Mouse (Mus musculus) C2C12 (cell line): ENCODE measurements at regions not wholly inside any gene's neighbourhood (a gene's known extent, or its start where the extent isn't known, plus 50 kb on each side); places are given as distances from the start of the nearest gene placed in this dataset.

ENCODE experiments used
- CTCF ChIP-seq: IDR thresholded peaks from one replicate; pipeline ENCODE4 v1.5.1; 2011; ENCODE audit not compliant: control insufficient read depth, insufficient read depth, insufficient read length
- FOSL1 ChIP-seq: IDR thresholded peaks from one replicate; pipeline ENCODE4 v1.8.0; 2011; ENCODE audit warnings: mild to moderate bottlenecking, low read length; ENCODE audit not compliant: poor library complexity, insufficient read depth, severe bottlenecking
- MAX ChIP-seq: IDR thresholded peaks from one replicate; pipeline ENCODE4 v1.6.1; 2011; ENCODE audit warnings: mild to moderate bottlenecking, control low read depth
- MYOD1 ChIP-seq: IDR thresholded peaks from one replicate; pipeline ENCODE4 v1.6.1; 2011; ENCODE audit warnings: low read depth; ENCODE audit not compliant: control insufficient read depth, insufficient read length
- USF1 ChIP-seq: IDR thresholded peaks from one replicate; pipeline ENCODE4 v1.6.1; 2011; ENCODE audit warnings: low read depth, mild to moderate bottlenecking, control low read depth, moderate library complexity

- TF ChIP-seq CTCF, result no peak
- TF ChIP-seq USF1, result no peak
- peak; percentile 66 for TF ChIP-seq FOSL1
- peak; percentile 37 for TF ChIP-seq MYOD1
- no peak for TF ChIP-seq MAX
Observed at GRCm38 (mm10) chr3:18623831-18624304, 675.7 kb downstream of the Cypt12 start.
